Mouse (Mus musculus) limb, embryonic 10.5 days (tissue): ENCODE results near the gene Arhgap17. TPM values are rescaled to one million over a fixed set of nuclear protein-coding genes. Genes with fewer than 3 reads are reported as not detected.

Source experiments
- DNase-seq: peaks from one replicate; pipeline ENCODE4 v3.0.0-alpha.2; 2017; ENCODE audit warnings: low spot score
- H3K27ac ChIP-seq: fragments of 300-500 bp; sonication (generic); 2 replicates; pipeline ENCODE4 v1.5.1; 2016; ENCODE audit warnings: mild to moderate bottlenecking
- H3K27me3 ChIP-seq: fragments of 300-500 bp; sonication (generic); 2 replicates; pipeline ENCODE4 v1.6.1; 2016; ENCODE audit warnings: low read depth, mild to moderate bottlenecking; ENCODE audit not compliant: poor library complexity, severe bottlenecking
- H3K36me3 ChIP-seq: fragments of 300-500 bp; sonication (generic); 2 replicates; pipeline ENCODE4 v1.6.1; 2016; ENCODE audit warnings: mild to moderate bottlenecking, moderate library complexity
- H3K4me1 ChIP-seq: fragments of 300-500 bp; sonication (generic); 2 replicates; pipeline ENCODE4 v1.6.1; 2016
- H3K4me3 ChIP-seq: fragments of 300-500 bp; sonication (generic); 2 replicates; pipeline ENCODE4 v1.5.1; 2016; ENCODE audit warnings: mild to moderate bottlenecking, moderate library complexity
- H3K9me3 ChIP-seq: fragments of 300-500 bp; sonication (generic); replicated peaks from 2 replicates; pipeline ENCODE4 v1.6.1; 2016; ENCODE audit warnings: mild to moderate bottlenecking
- WGBS: fragments of 180-500 bp; shearing (Covaris S2); methylation state at CpG from one replicate; pipeline ENCODE4 v1.1.7; 2016; 5-methylcytosine and 5-hydroxymethylcytosine counted together
- polyA plus RNA-seq: library from polyadenylated mRNA; unstranded; fragments of >200 nt; fragmentation: Nextera tagmentation; extraction: Ambion mirVana; gene quantifications from 2 replicates; pipeline ENCODE4 v1.2.1, GENCODE M21; 2016

Arhgap17 gene
- polyA plus RNA-seq, 1 experiment from 2014 or later = 31.5 TPM

DNA sequence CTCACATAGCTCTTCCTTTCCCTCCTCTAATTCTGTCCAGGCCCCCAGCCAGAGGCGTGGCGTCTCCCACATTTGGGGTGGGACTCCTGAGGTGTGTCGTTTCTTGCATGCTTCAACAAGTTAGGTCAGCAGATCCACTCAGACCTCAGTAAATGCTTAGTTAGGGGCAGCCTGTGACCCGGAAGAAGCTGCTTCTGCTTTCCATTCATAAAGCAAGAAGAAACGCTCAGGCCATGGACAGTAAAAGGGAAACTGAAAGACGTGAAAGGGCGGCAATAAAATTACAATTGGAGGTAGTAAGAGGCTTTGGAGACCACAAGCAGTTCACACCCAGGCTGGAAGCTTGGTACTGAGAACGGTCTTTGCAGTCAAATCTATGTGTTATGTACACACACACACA lies 27.7 kb upstream of the Arhgap17 start:
- Histone ChIP-seq H3K27me3 (no peaks in the 10 kb centered on the region), H3K4me3 (no peak overlapping the region), H3K9me3 (no peaks in the 10 kb centered on the region), H3K36me3 (peaks cover 25% of the 10 kb centered on the region), H3K4me1 (no peaks in the 10 kb centered on the region), H3K27ac (no peak overlapping the region)
- WGBS = 78% methylated on average over 8 of the region's 8 CpGs
- no peak for DNase-seq

DNA sequence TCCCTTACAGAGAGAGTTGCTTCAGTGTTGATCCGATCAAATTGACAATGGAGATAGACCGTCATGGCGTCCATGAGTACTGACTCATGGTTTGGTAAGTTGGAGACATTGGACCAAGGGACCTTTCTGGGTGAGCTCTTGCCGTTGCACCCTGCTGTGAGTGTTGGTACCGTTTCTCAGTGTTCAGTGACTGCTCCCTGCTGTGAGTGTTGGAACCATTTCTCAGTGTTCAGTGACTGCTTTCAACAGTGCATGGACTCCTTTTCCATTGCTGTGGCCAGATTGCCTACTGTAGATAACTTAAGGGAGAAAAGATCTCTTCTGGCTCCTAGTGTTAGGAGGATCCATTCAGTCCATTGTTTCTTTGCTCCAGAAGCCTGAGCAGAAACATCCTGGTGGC lies 27.2 kb upstream of the Arhgap17 start:
- H3K36me3 ChIP-seq = peaks cover 24% of the 10 kb centered on the region
- H3K4me3 ChIP-seq = no peak overlapping the region
- DNase-seq = no peak
- no peaks in the 10 kb centered on the region for H3K27me3 ChIP-seq
- H3K9me3 ChIP-seq = no peaks in the 10 kb centered on the region
- 92% methylated on average over 5 of the region's 5 CpGs for WGBS
- H3K27ac ChIP-seq = no peak overlapping the region
- H3K4me1 ChIP-seq = no peaks in the 10 kb centered on the region

- Histone ChIP-seq H3K27ac (no peak overlapping the region), H3K9me3 (no peaks in the 10 kb centered on the region), H3K36me3 (peaks cover 29% of the 10 kb centered on the region), H3K4me1 (no peaks in the 10 kb centered on the region), H3K27me3 (no peaks in the 10 kb centered on the region), H3K4me3 (no peak overlapping the region)
- DNase-seq = no peak
- WGBS = 92% methylated on average over 6 of the region's 6 CpGs
These were observed 24.6 kb upstream of the Arhgap17 start for GRCm38 (mm10) chr7:123394271-123394670.

- Histone ChIP-seq H3K4me3 (no peak overlapping the region), H3K27ac (no peak overlapping the region), H3K4me1 (no peaks in the 10 kb centered on the region), H3K9me3 (no peaks in the 10 kb centered on the region), H3K36me3 (peaks cover 64% of the 10 kb centered on the region), H3K27me3 (no peaks in the 10 kb centered on the region)
- WGBS = 81% methylated on average over 6 of the region's 6 CpGs
- no peak for DNase-seq
These were observed 20.1 kb upstream of the Arhgap17 start for GRCm38 (mm10) chr7:123389686-123390280.

DNA sequence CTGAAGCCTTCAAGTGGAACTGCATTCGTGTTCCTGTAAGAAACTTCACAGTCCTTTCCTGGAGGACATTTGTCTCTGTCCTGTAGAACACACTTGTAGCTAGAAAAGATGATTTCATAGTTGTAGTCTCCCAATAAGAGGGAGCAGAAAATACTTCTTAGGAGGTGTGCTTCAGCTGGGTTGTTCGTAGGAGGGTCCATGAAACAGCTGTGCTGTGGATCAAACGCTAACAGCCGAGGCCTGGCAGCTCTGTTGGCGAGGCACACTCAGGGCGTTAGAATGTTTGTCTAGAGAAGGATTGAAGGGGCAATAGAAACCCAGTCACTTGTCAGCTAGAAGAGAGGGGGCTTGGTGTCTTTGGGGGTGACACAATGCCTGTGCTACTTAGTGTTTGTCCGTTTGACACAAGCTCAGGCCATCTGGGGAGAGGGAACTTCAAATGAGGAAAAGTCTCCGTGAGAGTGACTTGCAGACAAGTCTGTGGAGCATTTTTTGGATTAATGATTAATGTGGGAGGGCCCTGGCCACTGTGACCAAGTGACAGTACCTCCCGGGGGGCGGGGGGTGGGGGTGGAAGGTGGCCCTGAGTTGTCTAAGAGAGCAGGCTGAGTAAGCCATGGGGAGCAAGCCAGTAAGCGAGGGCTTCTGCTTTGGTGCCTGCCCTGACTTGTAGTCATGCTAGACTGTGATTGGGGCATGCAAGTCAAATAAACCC lies 16.1 kb upstream of the Arhgap17 start:
- WGBS = 76% methylated on average over 11 of the region's 11 CpGs
- H3K4me1 ChIP-seq = no peaks in the 10 kb centered on the region
- peaks cover 53% of the 10 kb centered on the region for H3K36me3 ChIP-seq
- no peak for DNase-seq
- no peak overlapping the region for H3K27ac ChIP-seq
- H3K27me3 ChIP-seq = no peaks in the 10 kb centered on the region
- H3K4me3 ChIP-seq = no peak overlapping the region
- H3K9me3 ChIP-seq = no peaks in the 10 kb centered on the region

- 4% methylated on average over 41 of the region's 41 CpGs for WGBS
- H3K4me1 ChIP-seq = peaks cover 13% of the 10 kb centered on the region
- peak overlapping the region; percentile 84 for H3K27ac ChIP-seq
- DNase-seq = peak; percentile 91
- H3K9me3 ChIP-seq = no peaks in the 10 kb centered on the region
- H3K36me3 ChIP-seq = 0 out of 2 replicates have a peak, but pooled peaks cover 3% of the 10 kb centered on the region
- peak overlapping the region; percentile 94 for H3K4me3 ChIP-seq
- H3K27me3 ChIP-seq = no peaks in the 10 kb centered on the region
These were observed 8.0 kb upstream of the Arhgap17 start for GRCm38 (mm10) chr7:123377443-123378400.

- 69% methylated on average over 3 of the region's 3 CpGs for WGBS
- peaks cover 32% of the 10 kb centered on the region for H3K4me1 ChIP-seq
These were observed 1.8 kb upstream of the Arhgap17 start for GRCm38 (mm10) chr7:123371501-123371900.

DNA sequence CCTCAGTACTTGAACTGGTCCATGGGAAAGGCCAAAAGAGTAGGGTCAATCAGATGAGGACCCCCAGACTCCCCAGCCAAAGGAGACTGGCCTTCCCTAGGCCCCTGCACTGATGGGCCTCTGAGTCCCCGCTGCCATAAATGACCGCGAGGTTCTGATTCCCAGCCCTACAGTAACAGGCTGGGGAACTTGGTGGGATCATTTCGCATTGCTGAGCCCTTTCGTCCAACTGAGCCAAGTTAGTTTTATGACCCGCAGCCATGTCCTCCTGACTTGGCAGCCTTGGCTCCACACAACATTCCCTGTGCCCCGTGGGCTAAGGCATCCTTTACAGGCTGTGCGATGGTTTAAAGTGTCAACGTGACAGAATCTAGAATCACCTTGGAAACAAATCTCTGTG lies 985 bp upstream of the Arhgap17 start:
- no peak for DNase-seq
- 43% methylated on average over 9 of the region's 9 CpGs for WGBS
- Histone ChIP-seq H3K4me1 (peaks cover 38% of the 10 kb centered on the region), H3K4me3 (peak overlapping the region; percentile 88), H3K36me3 (peaks cover 1% of the 10 kb centered on the region; the same call in 1 of the 2 replicates), H3K9me3 (no peaks in the 10 kb centered on the region), H3K27ac (peak overlapping the region; percentile 95), H3K27me3 (no peaks in the 10 kb centered on the region)

More at GRCm38 (mm10) chr7:123371501-123371900, 1.8 kb upstream of the Arhgap17 start:
- DNase-seq = no peak
- Histone ChIP-seq H3K27ac (no peak overlapping the region), H3K9me3 (no peaks in the 10 kb centered on the region), H3K4me3 (no peak overlapping the region), H3K36me3 (no peaks in the 10 kb centered on the region), H3K27me3 (no peaks in the 10 kb centered on the region)

DNA sequence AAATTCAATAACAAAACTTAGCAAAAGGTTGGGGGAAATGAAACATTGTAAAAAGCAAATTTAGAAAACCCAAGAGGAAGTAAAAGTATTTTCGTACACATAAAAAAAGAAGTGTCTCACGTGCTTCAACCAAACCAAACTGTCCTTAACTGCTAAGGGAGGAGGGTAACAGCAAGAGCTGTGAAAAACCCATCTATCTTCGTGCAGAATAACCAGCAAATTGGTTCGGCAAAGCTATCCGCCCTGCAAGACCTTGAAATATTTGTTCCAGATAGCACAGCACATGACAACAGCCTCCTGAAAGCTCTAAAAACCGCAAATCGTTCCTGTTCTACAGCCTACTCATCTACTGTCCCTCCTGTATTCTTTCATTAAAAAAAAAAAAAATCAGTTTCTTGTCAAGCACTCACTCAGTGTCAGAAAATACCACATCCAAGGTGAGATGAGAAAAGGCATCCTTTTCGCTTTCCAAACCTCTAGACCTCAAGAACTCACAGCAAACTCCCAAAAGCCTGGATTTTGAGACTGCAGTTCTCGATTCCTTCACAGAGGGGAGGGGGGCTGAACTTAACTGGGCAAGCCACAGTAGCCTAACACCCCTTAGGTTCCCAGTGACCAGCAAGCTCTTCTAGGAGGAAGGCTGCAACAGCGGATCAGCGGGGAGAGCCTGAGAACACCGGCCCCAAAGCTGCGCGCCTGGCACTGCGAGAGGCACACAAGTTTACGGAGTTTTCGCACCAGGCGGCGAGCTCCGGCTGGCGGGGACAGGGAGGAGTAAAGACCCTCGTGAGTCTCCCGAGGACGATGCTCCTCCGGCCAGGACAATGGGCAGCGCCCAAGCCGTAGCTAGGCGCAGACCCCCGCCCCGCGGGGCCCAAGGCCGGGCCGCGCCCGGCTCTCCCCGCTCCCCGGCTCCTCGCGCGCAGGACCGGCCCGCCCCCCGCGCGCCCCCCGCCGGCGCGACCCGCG lies 653 bp downstream of the Arhgap17 start:
- Histone ChIP-seq H3K4me1 (peaks cover 38% of the 10 kb centered on the region), H3K36me3 (peaks cover 4% of the 10 kb centered on the region; the same call in 1 of the 2 replicates), H3K27ac (peak overlapping the region; percentile 95), H3K27me3 (no peaks in the 10 kb centered on the region), H3K4me3 (peak overlapping the region; percentile 88), H3K9me3 (no peaks in the 10 kb centered on the region)
- peak; percentile 79 for DNase-seq
- WGBS = 3% methylated on average over 51 of the region's 51 CpGs

DNA sequence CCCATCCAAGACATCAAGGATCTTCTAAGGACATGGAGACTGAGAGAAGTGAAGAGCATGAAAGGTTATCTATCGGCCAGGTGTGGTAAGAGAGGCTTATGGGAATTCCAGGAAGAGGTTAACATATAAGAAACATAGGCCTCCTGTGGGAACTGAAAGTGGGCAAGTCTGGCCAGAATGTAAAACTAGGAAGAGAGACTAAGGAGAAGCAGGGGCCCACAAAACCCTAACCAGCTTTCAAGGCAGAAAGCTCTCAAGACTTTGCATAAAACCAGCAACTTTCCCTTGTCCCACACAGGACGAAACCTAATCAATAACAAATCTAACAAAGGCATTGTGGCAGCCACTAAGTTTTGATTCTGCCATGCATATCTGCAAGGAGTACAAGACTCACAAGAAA lies 1.5 kb downstream of the Arhgap17 start:
- DNase-seq = no peak
- no peaks in the 10 kb centered on the region for H3K27me3 ChIP-seq
- 90% methylated on average over 2 of the region's 2 CpGs for WGBS
- H3K4me3 ChIP-seq = peak overlapping the region; percentile 88
- no peak overlapping the region for H3K27ac ChIP-seq
- H3K9me3 ChIP-seq = no peaks in the 10 kb centered on the region
- peaks cover 4% of the 10 kb centered on the region; the same call in 1 of the 2 replicates for H3K36me3 ChIP-seq
- H3K4me1 ChIP-seq = peaks cover 38% of the 10 kb centered on the region

DNA sequence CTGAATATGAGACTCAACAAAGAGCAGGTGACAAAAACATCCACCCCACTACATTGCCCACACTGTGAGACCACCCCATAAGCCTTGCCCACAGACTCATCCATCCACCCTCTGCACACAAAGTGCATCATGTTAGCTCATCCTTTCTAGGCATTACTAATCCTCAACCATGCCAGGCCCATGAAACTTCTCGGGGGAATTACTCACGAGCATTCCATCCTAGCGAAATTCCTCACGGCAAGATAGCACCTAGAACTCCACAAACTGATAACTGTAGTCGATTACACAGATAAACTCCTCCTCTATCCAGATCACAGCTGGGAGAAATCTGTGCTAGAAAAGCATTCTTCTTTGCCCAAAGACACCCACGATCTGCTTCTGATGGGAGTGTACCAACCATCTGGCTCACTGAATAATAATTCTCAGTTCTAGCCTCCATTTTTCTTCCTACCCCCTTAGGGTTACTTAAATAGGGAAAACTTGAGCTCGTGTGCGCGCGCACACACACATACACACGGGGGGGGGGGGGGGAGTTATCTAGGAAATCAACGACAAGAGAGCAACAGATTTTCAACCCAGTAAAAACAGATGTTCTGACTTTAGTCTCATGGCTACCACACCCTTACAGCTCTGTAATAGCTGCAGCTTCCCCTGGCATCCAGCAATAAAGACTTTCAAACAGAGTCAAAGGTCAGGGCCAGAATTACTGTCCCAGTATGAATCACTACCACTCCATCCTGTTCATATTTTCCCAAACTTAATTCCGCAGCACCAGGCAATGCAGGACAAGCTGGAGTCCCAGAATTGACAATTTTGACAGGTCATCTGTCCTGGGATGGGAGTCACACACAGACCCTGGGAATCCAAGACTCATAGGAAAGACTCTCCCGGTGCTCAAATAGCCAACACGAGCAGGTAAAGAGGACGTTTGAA lies 2.2 kb downstream of the Arhgap17 start:
- H3K9me3 ChIP-seq = no peaks in the 10 kb centered on the region
- H3K27me3 ChIP-seq = no peaks in the 10 kb centered on the region
- H3K27ac ChIP-seq = no peak overlapping the region
- H3K4me1 ChIP-seq = peaks cover 38% of the 10 kb centered on the region
- H3K36me3 ChIP-seq = peaks cover 4% of the 10 kb centered on the region; the same call in 1 of the 2 replicates
- 84% methylated on average over 16 of the region's 16 CpGs for WGBS
- DNase-seq = no peak
- H3K4me3 ChIP-seq = peak overlapping the region; percentile 88
